Mouse (Mus musculus) G1E (cell line): ENCODE results near the gene Dus3l. TPM values are rescaled to one million over a fixed set of nuclear protein-coding genes. Genes with fewer than 3 reads are reported as not detected.

Experiments
- ATAC-seq: 2 replicates; pipeline ENCODE4 v1.8.0; 2016; ENCODE audit warnings: mild to moderate bottlenecking; ENCODE audit not compliant: insufficient number of reproducible peaks, poor library complexity, low FRiP score, severe bottlenecking; ENCODE audit errors: extremely low read depth
- DNase-seq: peaks from one replicate; pipeline ENCODE4 v3.0.0; 2012; ENCODE audit warnings: low spot score
- H3K27me3 ChIP-seq: 2 replicates; pipeline ENCODE4 v1.6.1; 2012; ENCODE audit warnings: mild to moderate bottlenecking, low read length, inconsistent platforms; ENCODE audit not compliant: insufficient read depth
- H3K36me3 ChIP-seq: replicated peaks from 2 replicates; pipeline ENCODE3; 2012; ENCODE audit warnings: mild to moderate bottlenecking, inconsistent platforms
- H3K4me1 ChIP-seq: 2 replicates; pipeline ENCODE4 v1.6.1; 2012; ENCODE audit warnings: low read depth, low read length, inconsistent platforms, mixed read lengths; ENCODE audit not compliant: insufficient read depth
- H3K4me3 ChIP-seq: 2 replicates; pipeline ENCODE4 v1.5.1; 2012; ENCODE audit warnings: low read depth, mild to moderate bottlenecking, inconsistent platforms, low read length, moderate library complexity, mixed read lengths
- H3K9me3 ChIP-seq: replicated peaks from 2 replicates; pipeline ENCODE4 v1.6.1; 2012; ENCODE audit warnings: inconsistent platforms
- CTCF ChIP-seq: IDR thresholded peaks from 2 replicates; pipeline ENCODE4 v1.5.1; 2012; ENCODE audit warnings: low read depth, low read length, inconsistent platforms, mixed read lengths
- GATA1 ChIP-seq: IDR thresholded peaks from 2 replicates; pipeline ENCODE4 v1.6.1; 2012; ENCODE audit warnings: borderline replicate concordance, low read length, inconsistent platforms, mixed read lengths
- GATA2 ChIP-seq: IDR thresholded peaks from 2 replicates; pipeline ENCODE4 v1.6.1; 2012; ENCODE audit warnings: low read depth, low read length, inconsistent platforms, borderline replicate concordance
- POLR2AphosphoS5 ChIP-seq: IDR thresholded peaks from 2 replicates; pipeline ENCODE4 v1.6.1; 2012; ENCODE audit warnings: low read depth, low read length, inconsistent platforms; ENCODE audit not compliant: insufficient replicate concordance
- TAL1 ChIP-seq: conservative IDR thresholded peaks from 2 replicates; pipeline ENCODE4 v1.6.1; 2012; ENCODE audit warnings: low read depth, low read length, inconsistent platforms, mixed read lengths
- polyA plus RNA-seq: library from polyadenylated mRNA; stranded (reverse); fragments of >175 nt; gene quantifications from 2 replicates; pipeline ENCODE4 v1.2.3, GENCODE M21; 2012
- total RNA-seq, 2 experiments: library from RNA; stranded (forward) in 1 of 2; stranded (reverse) in 1 of 2; fragments of 200-1000 nt in 1 of 2; fragments of >200 nt in 1 of 2; fragmentation: Nextera tagmentation in 1 of 2; gene quantifications; 2 replicates each; pipeline ENCODE4 v1.2.3; 2014 to 2017

Dus3l gene
- total and polyA plus RNA-seq, 3 experiments, result 8.7 to 52.5 (median 12.4) TPM

GRCm38 (mm10) chr17:56758132-56758531 is 6.4 kb upstream of the Dus3l start:
- no peak for ATAC-seq

GRCm38 (mm10) chr17:56759261-56759660 is 5.3 kb upstream of the Dus3l start:
- H3K9me3 ChIP-seq, result peaks cover 33% of the 10 kb centered on the region
- H3K4me3 ChIP-seq, result no peak overlapping the region
- TF ChIP-seq POLR2AphosphoS5 (no peak), GATA1 (no peak), CTCF (no peak), GATA2 (no peak), TAL1 (no peak)
- ATAC-seq (no peak), DNase-seq (no peak)
- H3K27me3 ChIP-seq, result peaks cover 40% of the 10 kb centered on the region
- H3K4me1 ChIP-seq, result peaks cover 44% of the 10 kb centered on the region
- no peaks in the 10 kb centered on the region for H3K36me3 ChIP-seq

More at GRCm38 (mm10) chr17:56758132-56758531, 6.4 kb upstream of the Dus3l start:
- no peak for DNase-seq
- Histone ChIP-seq H3K4me1 (peaks cover 33% of the 10 kb centered on the region), H3K9me3 (peaks cover 33% of the 10 kb centered on the region), H3K4me3 (no peak overlapping the region; the same call in 1 of the 2 replicates), H3K36me3 (no peaks in the 10 kb centered on the region), H3K27me3 (peaks cover 49% of the 10 kb centered on the region)
- no peak for TF ChIP-seq POLR2AphosphoS5
- no peak for TF ChIP-seq GATA1
- TF ChIP-seq CTCF, result no peak
- no peak for TF ChIP-seq GATA2
- no peak for TF ChIP-seq TAL1

- peaks cover 6% of the 10 kb centered on the region for H3K36me3 ChIP-seq
- TF ChIP-seq POLR2AphosphoS5, result no peak
- no peak for TF ChIP-seq GATA1
- TF ChIP-seq CTCF, result no peak
- TF ChIP-seq TAL1, result no peak
- DNase-seq (no peak), ATAC-seq (no peak)
- peaks cover 26% of the 10 kb centered on the region for H3K27me3 ChIP-seq
- peaks cover 54% of the 10 kb centered on the region for H3K4me1 ChIP-seq
- peaks cover 33% of the 10 kb centered on the region for H3K9me3 ChIP-seq
- no peak overlapping the region for H3K4me3 ChIP-seq
Measured at GRCm38 (mm10) chr17:56761077-56761476, 3.5 kb upstream of the Dus3l start.

- H3K4me1 ChIP-seq, result peaks cover 62% of the 10 kb centered on the region
- DNase-seq, result peak; percentile 99
- no peak for TF ChIP-seq CTCF
- TF ChIP-seq TAL1, result peak; percentile 94
- peak; percentile 70; the same call in 1 of the 2 replicates for TF ChIP-seq GATA2
- no peak for TF ChIP-seq POLR2AphosphoS5
- TF ChIP-seq GATA1, result no peak
- H3K36me3 ChIP-seq, result peaks cover 14% of the 10 kb centered on the region
- peak overlapping the region; percentile 70 for H3K4me3 ChIP-seq
- peak; percentile 77 for ATAC-seq
- peaks cover 26% of the 10 kb centered on the region for H3K9me3 ChIP-seq
- H3K27me3 ChIP-seq, result peaks cover 19% of the 10 kb centered on the region
Measured at GRCm38 (mm10) chr17:56761991-56762410, 2.6 kb upstream of the Dus3l start.

GRCm38 (mm10) chr17:56762769-56763731 is 1.5 kb upstream of the Dus3l start:
- Histone ChIP-seq H3K4me1 (peaks cover 71% of the 10 kb centered on the region), H3K4me3 (peak overlapping the region; percentile 70; the same call in 1 of the 2 replicates), H3K36me3 (peaks cover 25% of the 10 kb centered on the region), H3K27me3 (peaks cover 18% of the 10 kb centered on the region), H3K9me3 (peaks cover 16% of the 10 kb centered on the region)
- ATAC-seq (peak; percentile 4; the same call in 1 of the 2 replicates), DNase-seq (peak; percentile 69)
- TF ChIP-seq CTCF (peak; percentile 100), TAL1 (no peak)

GRCm38 (mm10) chr17:56763741-56764250 is 761 bp upstream of the Dus3l start:
- H3K9me3 ChIP-seq, result peaks cover 8% of the 10 kb centered on the region
- peaks cover 72% of the 10 kb centered on the region for H3K4me1 ChIP-seq
- peak overlapping the region; percentile 94; the same call in 1 of the 2 replicates for H3K4me3 ChIP-seq
- ATAC-seq, result no peak
- TF ChIP-seq POLR2AphosphoS5 (no peak), GATA2 (no peak), CTCF (no peak), GATA1 (no peak), TAL1 (no peak)
- H3K27me3 ChIP-seq, result peaks cover 18% of the 10 kb centered on the region
- DNase-seq, result no peak
- H3K36me3 ChIP-seq, result peaks cover 32% of the 10 kb centered on the region
